Mouse (Mus musculus) urinary bladder, postnatal 36 days (tissue): ENCODE data around the gene Sh3rf3.

Source experiments
- DNase-seq, 2 experiments: peaks; one replicate each; pipeline ENCODE4 v3.0.0; 2022; ENCODE audit warnings: low spot score in 2 of 2, mixed read lengths in 1 of 2

Sh3rf3 gene

GRCm38 (mm10) chr10:58854548-58855198 lies 41.5 kb downstream of the Sh3rf3 start:
- DNase-seq = no peak

- no peak for DNase-seq
Observed at GRCm38 (mm10) chr10:58855199-58855751, 42.1 kb downstream of the Sh3rf3 start.

- no peak for DNase-seq
Observed at GRCm38 (mm10) chr10:58855814-58856213, 42.7 kb downstream of the Sh3rf3 start.

- no peak for DNase-seq
Observed at GRCm38 (mm10) chr10:58856742-58857141, 43.6 kb downstream of the Sh3rf3 start.

GRCm38 (mm10) chr10:58864735-58865134 lies 51.6 kb downstream of the Sh3rf3 start:
- DNase-seq = no peak

- no peak for DNase-seq
Observed at GRCm38 (mm10) chr10:58867536-58867935, 54.4 kb downstream of the Sh3rf3 start.

GRCm38 (mm10) chr10:58869836-58870235 lies 56.7 kb downstream of the Sh3rf3 start:
- no peak for DNase-seq

GRCm38 (mm10) chr10:58871149-58871820 lies 58.1 kb downstream of the Sh3rf3 start:
- no peak for DNase-seq

- no peak for DNase-seq
Observed at GRCm38 (mm10) chr10:58871821-58872577, 58.8 kb downstream of the Sh3rf3 start.

GRCm38 (mm10) chr10:58877835-58878234 lies 64.7 kb downstream of the Sh3rf3 start:
- DNase-seq = no peak

- DNase-seq = no peak
Observed at GRCm38 (mm10) chr10:58878636-58879035, 65.5 kb downstream of the Sh3rf3 start.

- no peak for DNase-seq
Observed at GRCm38 (mm10) chr10:58882741-58883140, 69.6 kb downstream of the Sh3rf3 start.

- no peak for DNase-seq
Observed at GRCm38 (mm10) chr10:58885351-58885750, 72.2 kb downstream of the Sh3rf3 start.

- DNase-seq = no peak
Observed at GRCm38 (mm10) chr10:58885816-58886215, 72.7 kb downstream of the Sh3rf3 start.

GRCm38 (mm10) chr10:58890671-58891439 lies 77.7 kb downstream of the Sh3rf3 start:
- DNase-seq = no peak

GRCm38 (mm10) chr10:58895431-58895830 lies 82.3 kb downstream of the Sh3rf3 start:
- DNase-seq = no peak

GRCm38 (mm10) chr10:58897009-58897543 lies 83.9 kb downstream of the Sh3rf3 start:
- no peak for DNase-seq

- no peak for DNase-seq
Observed at GRCm38 (mm10) chr10:58905253-58905652, 92.1 kb downstream of the Sh3rf3 start.

- no peak for DNase-seq
Observed at GRCm38 (mm10) chr10:58907001-58907443, 93.9 kb downstream of the Sh3rf3 start.

GRCm38 (mm10) chr10:58908451-58908850 lies 95.3 kb downstream of the Sh3rf3 start:
- DNase-seq = no peak
